ENCODE assay signal across 9 mouse cellular contexts in genomic region chr14:122130111-122130797, GRCm38 (mm10). TPM values are rescaled to one million over a fixed set of nuclear protein-coding genes. Genes with fewer than 3 reads are reported as not detected.
A peak's percentile ranks its signal among the peaks of the same experiment; 100 is the strongest.
DNase-seq lines count a peak whose midpoint lies in the region; ATAC-seq lines count a peak whose summit lies in the region.
"Had no signal": no experiment of that assay in that cellular context is flagged by ENCODE, and none has a peak within 500 bp of the region (broad histone marks: within the 10 kb centered on the region; RNA-seq: fewer than 3 reads in every experiment).

No protein-coding gene starts in this region.

- no peak overlapping the region for H3K4me2 ChIP-seq in intestine, embryonic 15.5 days (replicated peaks)

- no peaks in the 10 kb centered on the region for H3K9me3 ChIP-seq in intestine, embryonic 15.5 days

- ATAC-seq in frontal cortex, adult (ENCODE audit: low TSS enrichment) = peak; percentile 79
- ATAC-seq in intestine, embryonic 15.5 days = peak; percentile 78

- no peak overlapping the region for H3K4me3 ChIP-seq in intestine, embryonic 15.5 days (replicated peaks)

- H3K4me1 ChIP-seq in intestine, embryonic 15.5 days (replicated peaks) = 0 out of 2 replicates have a peak, but pooled peaks cover 2% of the 10 kb centered on the region

- H3K27me3 ChIP-seq in intestine, embryonic 15.5 days (replicated peaks) = no peaks in the 10 kb centered on the region

- 81% methylated on average over 5 of the region's 5 CpGs for WGBS in intestine, embryonic 15.5 days

- no peak overlapping the region for H3K27ac ChIP-seq in intestine, embryonic 15.5 days
- H3K27ac ChIP-seq: macrophage had no signal

- H3K9ac ChIP-seq in intestine, embryonic 15.5 days = no peak overlapping the region

- no peak for DNase-seq in frontal cortex, postnatal 10 days (ENCODE audit: low spot score in 2 of 2)
- DNase-seq in lung, postnatal 14 days = peak; percentile 13
- DNase-seq in lung, postnatal 25 days (ENCODE audit: low spot score) = no peak
- DNase-seq in thymus, postnatal 0 days (ENCODE audit: low spot score) = peak; percentile 45
- DNase-seq in urinary bladder, postnatal 14 days (ENCODE audit: low spot score) = no peak
- DNase-seq in layer of hippocampus, postnatal 25 days (ENCODE audit: extremely low spot score in 1 of 2, low spot score in 1 of 2) = no peak

- H3K36me3 ChIP-seq in intestine, embryonic 15.5 days = no peaks in the 10 kb centered on the region

RNA-seq across cellular contexts. Expression of gene Tm9sf2, which starts 23.4 kb away (rescaled TPM):
- 247 and 273 TPM in 2 replicates for polyA plus RNA-seq in intestine, embryonic 15.5 days (2015; fragmentation: Nextera tagmentation; extraction: Ambion mirVana)
- polyA plus RNA-seq in thymus, postnatal 0 days (2015; fragmentation: Nextera tagmentation; extraction: Ambion mirVana) = 121 and 127 TPM in 2 replicates
- 100 to 1,000 TPM in 1 of 2 experiments, 10 to 100 TPM in 1; 97.4 to 112 TPM for total RNA-seq in layer of hippocampus, postnatal 25 days (2021)

RNA-seq across cellular contexts. Expression of gene Clybl, which starts 51.2 kb away (rescaled TPM):
- polyA plus RNA-seq in intestine, embryonic 15.5 days (2015; fragmentation: Nextera tagmentation; extraction: Ambion mirVana) = 29.5 and 33.7 TPM in 2 replicates
- polyA plus RNA-seq in thymus, postnatal 0 days (2015; fragmentation: Nextera tagmentation; extraction: Ambion mirVana) = 8.8 and 9.4 TPM in 2 replicates
- total RNA-seq in layer of hippocampus, postnatal 25 days (2021) = 10 to 100 TPM; 24.5 to 28.2 TPM

Comparison
In these comparisons a context has a peak if more than half of its experiments do, and no peak if none do; other contexts are left out.
1. DNase-seq: peak in lung, postnatal 14 days (single experiment) and thymus, postnatal 0 days (single experiment); none in frontal cortex, postnatal 10 days (0 of 2), lung, postnatal 25 days (single experiment), urinary bladder, postnatal 14 days (single experiment) and layer of hippocampus, postnatal 25 days (0 of 2).